Mouse (Mus musculus): Measurements from ENCODE around the gene St6gal2.

GRCm38 (mm10) chr17:55445250-55446184 lies at the start of gene St6gal2:
- TF ChIP-seq CTCF (IDR thresholded peaks at IDR 0.05; ENCODE audit: extremely low read depth, insufficient read depth, low read length) (no peak), POLR2A (IDR thresholded peaks at IDR 0.05; ENCODE audit: extremely low read depth, insufficient read depth, low read length) (peak; percentile 56; the same call in 1 of the 2 replicates)

Data from cortical plate, adult 2 months (tissue).